Mouse (Mus musculus): ENCODE data around the gene Blzf1.

DNA sequence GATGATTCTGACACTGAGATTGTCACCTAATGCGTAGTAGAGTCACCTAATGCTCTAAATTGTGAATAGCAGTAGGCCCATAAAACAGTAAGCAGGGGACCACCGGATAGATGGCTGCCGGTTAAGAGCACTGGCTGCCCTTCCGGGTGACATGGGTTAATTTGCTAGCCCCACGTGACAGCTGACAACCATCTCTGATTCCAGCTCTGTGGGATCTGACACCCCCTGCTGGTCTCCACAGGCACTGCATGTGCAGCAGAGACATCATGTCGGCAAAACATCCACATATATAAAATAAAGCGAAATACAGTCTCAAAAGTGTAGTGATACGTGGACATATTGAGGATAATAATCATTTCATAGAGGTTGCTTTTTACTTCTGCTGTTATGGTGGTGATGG, 8.0 kb upstream of the Blzf1 start:
- TF ChIP-seq ZNF384 (IDR thresholded peaks at IDR 0.05; ENCODE audit: low read depth, low read length), result no peak
- TF ChIP-seq CHD2 (IDR thresholded peaks at IDR 0.05; ENCODE audit: low read depth, low read length), result no peak
- TF ChIP-seq ZC3H11A (IDR thresholded peaks at IDR 0.05; ENCODE audit: borderline replicate concordance, low read depth, low read length), result no peak
- no peak for TF ChIP-seq MAFK (IDR thresholded peaks at IDR 0.05; ENCODE audit: insufficient read depth, low read depth, low read length)
- no peak for TF ChIP-seq HCFC1 (IDR thresholded peaks at IDR 0.05; ENCODE audit: borderline replicate concordance, insufficient read depth, low read length)

Data from ES-E14 (cell line).